Mouse (Mus musculus): ENCODE results near the gene Olfr1156. TPM values are rescaled to one million over a fixed set of nuclear protein-coding genes. Genes with fewer than 3 reads are reported as not detected.

Olfr1156 gene
- not detected for total RNA-seq (2023)

DNA sequence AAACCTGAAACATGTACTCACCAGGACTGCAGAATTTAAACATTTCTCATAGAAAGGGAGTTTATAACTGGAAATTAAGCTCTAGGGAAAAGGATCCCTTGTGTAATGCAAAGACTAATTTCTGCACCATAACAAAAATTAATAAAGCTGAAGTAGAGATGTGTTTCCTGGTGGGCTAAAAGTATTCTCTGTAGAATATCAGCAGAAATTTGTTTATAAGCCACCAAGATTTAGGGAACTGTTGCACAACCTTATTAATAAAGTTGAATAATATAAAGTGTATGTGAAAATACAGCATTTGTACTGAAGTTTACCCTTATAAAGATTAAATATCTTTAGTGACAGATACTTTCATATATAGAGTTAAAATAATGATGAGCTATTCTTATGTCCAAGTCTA lies at the start of gene Olfr1156:
Gene Olfr1156, minus strand, starts transcription at position 101 of the 400 bp plus-strand sequence.

GRCm38 (mm10) chr2:87989813-87990212 lies 36.9 kb upstream of the Olfr1156 start, which contains the start of gene Olfr1158:
TSS of gene Olfr1158 (plus strand) at chr2:87990113.

GRCm38 (mm10) chr2:87974563-87974962 lies 21.7 kb upstream of the Olfr1156 start, which contains the start of gene Olfr74:
TSS of gene Olfr74 (minus strand) at chr2:87974663.

GRCm38 (mm10) chr2:87968199-87968598 lies 15.3 kb upstream of the Olfr1156 start, which contains the start of gene Olfr1157:
TSS of gene Olfr1157 (minus strand) at chr2:87968299.

DNA sequence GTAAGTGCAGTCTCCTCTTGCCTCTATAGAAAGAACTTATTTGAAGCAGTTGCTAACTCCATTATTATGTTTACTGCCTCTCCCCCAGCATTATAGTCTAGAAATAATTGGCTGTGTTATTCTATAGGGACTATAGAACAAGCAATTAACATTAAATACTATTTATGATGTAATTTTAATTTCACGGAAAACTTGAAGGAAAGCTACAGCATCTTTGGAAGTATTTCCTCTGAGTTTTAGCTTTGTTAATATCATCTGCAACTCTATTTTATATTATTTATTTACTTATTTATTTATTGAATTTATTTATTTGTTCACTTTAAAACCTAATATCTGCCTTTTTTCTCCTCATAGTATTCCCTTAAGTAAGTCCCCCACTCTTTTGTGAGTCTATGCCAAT lies 7.9 kb downstream of the Olfr1156 start, which contains the start of gene Olfr1155:
Gene Olfr1155, minus strand, starts transcription at position 101 of the 400 bp plus-strand sequence.

GRCm38 (mm10) chr2:87905066-87905465 lies 47.8 kb downstream of the Olfr1156 start, which contains the start of gene Olfr1154:
TSS of gene Olfr1154 (minus strand) at chr2:87905166.

Other genes starting within 250 kb of the Olfr1156 start
- gene Olfr1137, start 239.9 kb downstream of the Olfr1156 start, total RNA-seq (2023): not detected
- not detected for gene Olfr1138, start 213.1 kb downstream of the Olfr1156 start, total RNA-seq (2023)
- gene Olfr1140, start 209.3 kb downstream of the Olfr1156 start, total RNA-seq (2023): not detected
- gene Olfr1141, start 199.1 kb downstream of the Olfr1156 start, total RNA-seq (2023): not detected
- not detected for gene Olfr152, start 173.6 kb downstream of the Olfr1156 start, total RNA-seq (2023)
- not detected for gene Olfr1143, start 152.5 kb downstream of the Olfr1156 start, total RNA-seq (2023)
- gene Olfr1145, start 143.3 kb downstream of the Olfr1156 start, total RNA-seq (2023): not detected
- gene Olfr1148, start 122.6 kb downstream of the Olfr1156 start, total RNA-seq (2023): not detected
- gene Olfr1150-ps1, start 109.1 kb downstream of the Olfr1156 start, total RNA-seq (2023): not detected
- gene Olfr1151, start 97.2 kb downstream of the Olfr1156 start, total RNA-seq (2023): not detected
- not detected for gene Olfr1152, start 86.6 kb downstream of the Olfr1156 start, total RNA-seq (2023)
- not detected for gene Olfr1153, start 58.1 kb downstream of the Olfr1156 start, total RNA-seq (2023)
- gene Olfr1154, start 47.9 kb downstream of the Olfr1156 start, total RNA-seq (2023): not detected
- not detected for gene Olfr1155, start 8.0 kb downstream of the Olfr1156 start, total RNA-seq (2023)
- not detected for gene Olfr1157, start 15.2 kb upstream of the Olfr1156 start, total RNA-seq (2023)
- not detected for gene Olfr74, start 21.6 kb upstream of the Olfr1156 start, total RNA-seq (2023)
- not detected for gene Olfr1158, start 37.0 kb upstream of the Olfr1156 start, total RNA-seq (2023)
- not detected for gene Olfr1160, start 55.2 kb upstream of the Olfr1156 start, total RNA-seq (2023)
- not detected for gene Olfr1161, start 69.7 kb upstream of the Olfr1156 start, total RNA-seq (2023)
- gene Olfr73, start 84.6 kb upstream of the Olfr1156 start, total RNA-seq (2023): not detected
- gene Olfr1162, start 98.0 kb upstream of the Olfr1156 start, total RNA-seq (2023): not detected
- not detected for gene Olfr1163, start 118.7 kb upstream of the Olfr1156 start, total RNA-seq (2023)
- not detected for gene Olfr1164, start 140.9 kb upstream of the Olfr1156 start, total RNA-seq (2023)
- not detected for gene Olfr1166, start 175.2 kb upstream of the Olfr1156 start, total RNA-seq (2023)
- not detected for gene Olfr1167, start 202.1 kb upstream of the Olfr1156 start, total RNA-seq (2023)
- not detected for gene Olfr1168, start 228.8 kb upstream of the Olfr1156 start, total RNA-seq (2023)